Mouse (Mus musculus): ENCODE data around the gene Rnf41. TPM values are rescaled to one million over a fixed set of nuclear protein-coding genes. Genes with fewer than 3 reads are reported as not detected.

Gene Rnf41
- polyA plus RNA-seq, 1 experiment = 0.48 TPM

DNA sequence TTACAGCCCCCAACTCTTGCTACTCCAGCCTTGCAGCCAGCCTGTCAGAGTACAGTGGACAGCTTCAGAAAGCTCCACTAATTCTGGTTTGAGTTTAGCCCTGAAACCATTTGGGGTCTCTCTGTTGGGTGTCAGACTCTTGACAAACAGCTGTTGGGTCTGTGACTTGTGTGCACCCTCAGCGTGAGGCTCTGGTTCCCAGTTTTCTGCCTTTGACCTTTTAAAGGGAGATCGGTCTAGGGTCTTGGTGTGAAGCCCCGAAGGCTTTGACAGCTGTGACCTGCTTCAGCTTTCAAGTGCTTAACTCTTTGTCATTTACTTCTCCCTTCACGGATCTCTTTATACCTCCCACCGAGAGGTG, 48.8 kb downstream of the Rnf41 start:
- peak overlapping the region; percentile 89 for H3K4me3 ChIP-seq (replicated peaks)
- no peaks in the 10 kb centered on the region for H3K27me3 ChIP-seq (ENCODE audit: control insufficient read depth)
- peaks cover 51% of the 10 kb centered on the region for H3K36me3 ChIP-seq (ENCODE audit: control insufficient read depth)
- TF ChIP-seq GATA1 (IDR thresholded peaks at IDR 0.05; ENCODE audit: low read length) (no peak), TAL1 (IDR thresholded peaks at IDR 0.05; ENCODE audit: low read length) (no peak)
- H3K9me3 ChIP-seq (ENCODE audit: control insufficient read depth, low read length) = no peaks in the 10 kb centered on the region
- H3K4me1 ChIP-seq (ENCODE audit: control insufficient read depth) = peaks cover 42% of the 10 kb centered on the region

DNA sequence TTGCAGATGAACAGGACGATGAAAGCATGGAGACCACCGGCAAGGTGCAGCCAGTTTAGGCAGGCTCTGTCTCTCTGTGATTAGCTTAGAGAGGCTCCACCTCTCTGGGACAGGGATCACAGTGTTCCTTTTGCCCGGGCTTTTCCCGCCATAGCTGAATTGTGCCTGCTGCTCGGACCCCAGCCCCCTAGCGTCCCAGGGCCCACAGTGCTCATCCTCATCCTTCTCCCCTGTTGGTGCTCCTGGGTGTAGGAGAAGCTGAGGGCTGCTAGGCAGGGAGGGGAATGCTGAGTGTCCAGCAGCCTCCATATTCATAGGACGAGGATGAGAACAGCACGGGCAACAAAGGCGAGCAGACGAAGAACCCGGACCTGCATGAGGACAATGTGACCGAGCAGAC, 62.9 kb downstream of the Rnf41 start:
- Histone ChIP-seq H3K4me3 (replicated peaks) (no peak overlapping the region), H3K36me3 (ENCODE audit: control insufficient read depth) (peaks cover 97% of the 10 kb centered on the region), H3K9me3 (ENCODE audit: control insufficient read depth, low read length) (no peaks in the 10 kb centered on the region), H3K4me1 (ENCODE audit: control insufficient read depth) (peaks cover 4% of the 10 kb centered on the region), H3K27me3 (ENCODE audit: control insufficient read depth) (no peaks in the 10 kb centered on the region)
- TF ChIP-seq GATA1 (IDR thresholded peaks at IDR 0.05; ENCODE audit: low read length) = no peak

DNA sequence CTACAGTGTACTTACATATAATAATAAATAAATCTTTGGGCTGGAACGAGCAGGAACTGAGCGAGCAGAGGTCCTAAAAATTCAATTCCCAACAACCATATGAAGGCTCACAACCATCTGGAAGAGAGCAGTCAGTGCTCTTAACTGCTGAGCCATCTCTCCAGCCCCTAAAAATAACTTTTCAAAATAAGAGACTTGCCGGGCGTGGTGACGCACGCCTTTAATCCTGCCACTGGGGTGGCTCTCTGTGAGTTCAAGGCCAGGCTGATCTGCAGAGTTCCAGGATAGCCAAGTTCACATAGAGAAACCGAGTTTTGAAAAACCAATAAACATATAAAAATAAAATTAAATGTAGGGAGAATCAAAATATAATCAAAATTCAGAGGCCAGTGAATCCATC, 74.9 kb downstream of the Rnf41 start:
- peaks cover 8% of the 10 kb centered on the region for H3K4me1 ChIP-seq (ENCODE audit: control insufficient read depth)
- peaks cover 95% of the 10 kb centered on the region for H3K36me3 ChIP-seq (ENCODE audit: control insufficient read depth)
- no peaks in the 10 kb centered on the region for H3K27me3 ChIP-seq (ENCODE audit: control insufficient read depth)
- no peaks in the 10 kb centered on the region for H3K9me3 ChIP-seq (ENCODE audit: control insufficient read depth, low read length)
- no peak for TF ChIP-seq TAL1 (IDR thresholded peaks at IDR 0.05; ENCODE audit: low read length)
- TF ChIP-seq GATA1 (IDR thresholded peaks at IDR 0.05; ENCODE audit: low read length) = no peak
- no peak overlapping the region for H3K4me3 ChIP-seq (replicated peaks)

DNA sequence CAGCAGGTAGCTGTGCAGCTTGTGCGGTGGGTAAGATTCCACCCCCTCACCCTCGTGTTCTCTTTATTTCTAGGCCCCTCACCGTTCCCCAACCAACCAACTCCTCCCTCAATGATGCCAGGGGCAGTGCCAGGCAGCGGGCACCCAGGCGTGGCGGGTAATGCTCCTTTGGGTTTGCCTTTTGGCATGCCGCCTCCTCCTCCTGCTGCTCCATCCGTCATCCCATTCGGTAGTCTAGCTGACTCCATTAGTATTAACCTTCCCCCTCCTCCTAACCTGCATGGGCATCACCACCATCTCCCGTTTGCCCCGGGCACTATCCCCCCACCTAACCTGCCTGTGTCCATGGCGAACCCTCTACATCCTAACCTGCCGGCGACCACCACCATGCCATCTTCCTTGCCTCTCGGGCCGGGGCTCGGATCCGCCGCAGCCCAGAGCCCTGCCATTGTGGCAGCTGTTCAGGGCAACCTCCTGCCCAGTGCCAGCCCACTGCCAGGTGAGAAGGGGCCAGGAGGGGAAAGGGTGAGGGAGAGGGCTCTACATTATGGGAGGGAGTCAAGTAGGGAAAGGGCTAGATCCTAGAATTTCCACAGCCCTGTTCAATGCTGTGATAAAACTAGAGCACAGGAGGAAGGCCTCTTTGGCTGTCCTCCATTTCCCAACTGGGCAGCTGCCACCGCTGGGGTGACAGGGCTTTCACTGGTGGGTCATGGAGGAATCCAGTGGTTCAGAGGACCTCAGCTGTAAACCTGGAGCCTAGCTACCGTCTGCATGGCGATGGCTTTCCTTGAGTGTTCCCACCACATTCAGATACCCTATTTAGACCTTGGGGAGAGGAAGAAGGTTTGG, 76.6 kb downstream of the Rnf41 start:
- peaks cover 91% of the 10 kb centered on the region for H3K36me3 ChIP-seq (ENCODE audit: control insufficient read depth)
- TF ChIP-seq TAL1 (IDR thresholded peaks at IDR 0.05; ENCODE audit: low read length) (no peak), GATA1 (IDR thresholded peaks at IDR 0.05; ENCODE audit: low read length) (no peak)
- peaks cover 25% of the 10 kb centered on the region for H3K4me1 ChIP-seq (ENCODE audit: control insufficient read depth)
- H3K27me3 ChIP-seq (ENCODE audit: control insufficient read depth) = no peaks in the 10 kb centered on the region
- H3K9me3 ChIP-seq (ENCODE audit: control insufficient read depth, low read length) = no peaks in the 10 kb centered on the region
- no peak overlapping the region for H3K4me3 ChIP-seq (replicated peaks)

DNA sequence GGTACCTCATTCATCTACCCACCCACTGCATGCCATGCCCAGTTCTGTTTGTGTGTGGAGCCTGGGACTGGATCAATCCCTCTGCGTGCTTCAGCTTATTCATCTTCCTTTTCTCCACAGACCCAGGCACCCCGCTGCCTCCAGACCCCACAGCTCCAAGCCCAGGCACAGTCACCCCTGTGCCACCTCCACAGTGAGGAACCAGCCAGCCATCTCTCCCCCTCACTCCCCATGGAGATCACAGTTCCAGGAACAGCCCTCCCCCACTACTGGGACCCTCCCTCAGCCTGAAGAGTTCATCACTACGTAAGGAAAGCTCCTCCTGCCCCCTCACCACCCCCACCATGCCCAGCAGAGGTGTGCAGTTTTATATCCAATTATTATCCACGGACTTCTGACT, 77.3 kb downstream of the Rnf41 start:
- H3K36me3 ChIP-seq (ENCODE audit: control insufficient read depth) = peaks cover 85% of the 10 kb centered on the region
- H3K4me3 ChIP-seq (replicated peaks) = no peak overlapping the region
- H3K4me1 ChIP-seq (ENCODE audit: control insufficient read depth) = peaks cover 26% of the 10 kb centered on the region
- no peaks in the 10 kb centered on the region for H3K9me3 ChIP-seq (ENCODE audit: control insufficient read depth, low read length)
- H3K27me3 ChIP-seq (ENCODE audit: control insufficient read depth) = no peaks in the 10 kb centered on the region
- TF ChIP-seq GATA1 (IDR thresholded peaks at IDR 0.05; ENCODE audit: low read length) = no peak
- TF ChIP-seq TAL1 (IDR thresholded peaks at IDR 0.05; ENCODE audit: low read length) = no peak

DNA sequence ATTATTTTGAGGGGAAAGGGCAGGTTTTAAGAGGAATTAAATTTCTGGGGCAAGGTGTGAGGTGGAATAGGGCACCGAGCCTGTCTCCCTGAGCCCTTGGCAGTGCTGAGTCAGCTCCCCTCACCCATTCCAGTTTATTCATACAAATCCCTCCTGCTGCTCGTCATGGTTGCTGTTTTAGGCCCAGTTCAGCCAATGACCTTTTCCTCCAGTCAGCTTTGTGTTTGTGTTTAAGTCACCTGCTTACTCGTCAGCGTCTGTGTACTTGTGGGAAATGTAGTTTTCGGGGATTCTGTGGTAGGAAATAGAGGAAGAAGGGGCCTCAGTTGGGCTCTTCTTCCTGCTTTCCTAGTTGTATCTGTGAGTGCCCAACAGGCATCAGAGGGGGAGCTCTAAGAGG, 77.9 kb downstream of the Rnf41 start:
- Histone ChIP-seq H3K4me3 (replicated peaks) (no peak overlapping the region), H3K4me1 (ENCODE audit: control insufficient read depth) (peaks cover 28% of the 10 kb centered on the region), H3K27me3 (ENCODE audit: control insufficient read depth) (no peaks in the 10 kb centered on the region), H3K36me3 (ENCODE audit: control insufficient read depth) (peaks cover 79% of the 10 kb centered on the region), H3K9me3 (ENCODE audit: control insufficient read depth, low read length) (no peaks in the 10 kb centered on the region)
- TF ChIP-seq TAL1 (IDR thresholded peaks at IDR 0.05; ENCODE audit: low read length) = no peak
- no peak for TF ChIP-seq GATA1 (IDR thresholded peaks at IDR 0.05; ENCODE audit: low read length)

DNA sequence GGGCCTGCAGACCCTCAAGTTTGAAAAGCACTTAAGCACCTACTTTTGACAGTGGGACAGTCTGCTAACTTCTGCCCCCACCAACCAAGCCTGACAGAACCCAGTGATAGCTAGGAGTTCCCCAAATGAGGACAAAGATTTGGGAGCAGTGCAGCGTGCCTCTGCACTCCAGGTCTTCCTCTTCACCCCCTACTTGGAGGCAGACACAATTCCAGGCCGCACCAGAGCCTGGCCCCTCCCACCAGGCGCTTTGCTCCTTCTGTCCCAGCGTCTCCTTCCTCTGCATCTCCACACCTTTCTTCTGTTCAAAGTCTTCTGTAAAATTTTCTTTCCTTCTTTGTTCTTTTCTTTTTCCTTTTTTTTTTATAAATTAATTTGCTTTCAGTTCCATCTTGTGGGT, 78.3 kb downstream of the Rnf41 start:
- Histone ChIP-seq H3K27me3 (ENCODE audit: control insufficient read depth) (no peaks in the 10 kb centered on the region), H3K9me3 (ENCODE audit: control insufficient read depth, low read length) (no peaks in the 10 kb centered on the region), H3K4me1 (ENCODE audit: control insufficient read depth) (peaks cover 32% of the 10 kb centered on the region), H3K36me3 (ENCODE audit: control insufficient read depth) (peaks cover 76% of the 10 kb centered on the region), H3K4me3 (replicated peaks) (no peak overlapping the region)
- TF ChIP-seq TAL1 (IDR thresholded peaks at IDR 0.05; ENCODE audit: low read length) (no peak), GATA1 (IDR thresholded peaks at IDR 0.05; ENCODE audit: low read length) (no peak)

DNA sequence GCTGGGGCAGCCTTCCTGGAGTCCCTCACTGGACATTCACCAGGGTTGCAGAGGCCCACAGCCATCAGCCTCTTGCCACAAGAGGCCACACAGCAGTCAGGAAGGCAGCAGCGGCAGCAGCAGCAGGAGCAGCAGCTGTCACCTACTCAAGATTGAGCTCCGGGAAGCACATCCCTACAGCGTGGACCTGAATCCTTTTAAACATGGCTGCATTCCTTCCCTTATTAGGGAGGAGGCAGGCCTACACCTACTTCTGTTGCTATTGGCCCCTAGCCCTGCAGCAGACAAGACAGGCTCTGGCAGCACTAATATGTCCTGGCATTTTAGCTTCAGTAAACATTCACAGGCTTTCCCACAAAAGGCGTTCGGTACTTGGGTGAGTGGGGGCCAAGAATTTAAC, 78.8 kb downstream of the Rnf41 start:
- Histone ChIP-seq H3K4me3 (replicated peaks) (no peak overlapping the region), H3K4me1 (ENCODE audit: control insufficient read depth) (peaks cover 37% of the 10 kb centered on the region), H3K27me3 (ENCODE audit: control insufficient read depth) (no peaks in the 10 kb centered on the region), H3K9me3 (ENCODE audit: control insufficient read depth, low read length) (no peaks in the 10 kb centered on the region), H3K36me3 (ENCODE audit: control insufficient read depth) (peaks cover 73% of the 10 kb centered on the region)
- no peak for TF ChIP-seq GATA1 (IDR thresholded peaks at IDR 0.05; ENCODE audit: low read length)
- no peak for TF ChIP-seq TAL1 (IDR thresholded peaks at IDR 0.05; ENCODE audit: low read length)

DNA sequence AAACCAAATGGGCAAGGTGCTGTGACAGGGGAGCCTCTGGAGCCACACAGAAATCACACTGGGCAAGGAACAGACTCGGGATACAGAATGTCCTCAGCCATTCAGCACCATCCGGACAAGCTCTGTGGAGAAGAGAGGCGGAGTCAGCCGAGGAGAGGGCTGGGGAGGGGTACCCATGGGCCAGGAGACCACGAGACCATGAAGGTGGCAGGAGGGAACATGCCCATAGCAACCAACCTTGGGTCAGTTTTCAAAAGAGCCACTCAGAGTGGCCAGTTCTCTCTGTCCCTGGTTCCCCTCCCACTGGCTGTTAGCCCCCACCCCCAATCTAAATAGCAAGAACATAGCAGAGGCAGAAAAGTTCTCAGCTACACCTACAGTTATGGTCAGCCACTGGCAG, 79.5 kb downstream of the Rnf41 start:
- H3K36me3 ChIP-seq (ENCODE audit: control insufficient read depth) = peaks cover 67% of the 10 kb centered on the region
- no peaks in the 10 kb centered on the region for H3K9me3 ChIP-seq (ENCODE audit: control insufficient read depth, low read length)
- H3K27me3 ChIP-seq (ENCODE audit: control insufficient read depth) = no peaks in the 10 kb centered on the region
- TF ChIP-seq TAL1 (IDR thresholded peaks at IDR 0.05; ENCODE audit: low read length) = no peak
- no peak for TF ChIP-seq GATA1 (IDR thresholded peaks at IDR 0.05; ENCODE audit: low read length)
- H3K4me3 ChIP-seq (replicated peaks) = no peak overlapping the region
- peaks cover 40% of the 10 kb centered on the region for H3K4me1 ChIP-seq (ENCODE audit: control insufficient read depth)

Other genes starting within 250 kb of the Rnf41 start
- gene Rbms2, start 231.4 kb upstream of the Rnf41 start, polyA plus RNA-seq (2012) = 0.72 and 0.93 TPM in 2 replicates
- not detected in 2 replicates for gene Gls2, start 217.2 kb upstream of the Rnf41 start, polyA plus RNA-seq (2012)
- gene Spryd4, start 199.8 kb upstream of the Rnf41 start, polyA plus RNA-seq (2012) = 0.10 and 0.18 TPM in 2 replicates
- 0.03 TPM in 1 of 2 replicates, not detected in the other for gene Mip, start 185.8 kb upstream of the Rnf41 start, polyA plus RNA-seq (2012)
- 2.7 and 3.0 TPM in 2 replicates for gene Timeless, start 179.6 kb upstream of the Rnf41 start, polyA plus RNA-seq (2012)
- gene Apon, start 157.6 kb upstream of the Rnf41 start, polyA plus RNA-seq (2012) = 0.02 and 0.04 TPM in 2 replicates
- gene Apof, start 143.0 kb upstream of the Rnf41 start, polyA plus RNA-seq (2012) = not detected in 2 replicates
- gene Stat2, start 141.1 kb upstream of the Rnf41 start, polyA plus RNA-seq (2012) = 0.16 and 0.23 TPM in 2 replicates
- not detected in 2 replicates for gene Il23a, start 112.9 kb upstream of the Rnf41 start, polyA plus RNA-seq (2012)
- gene Pan2, start 108.3 kb upstream of the Rnf41 start, polyA plus RNA-seq (2012) = 0.31 and 0.44 TPM in 2 replicates
- 2.3 and 3.2 TPM in 2 replicates for gene Cnpy2, start 89.2 kb upstream of the Rnf41 start, polyA plus RNA-seq (2012)
- gene Cs, start 73.9 kb upstream of the Rnf41 start, polyA plus RNA-seq (2012) = 2.2 and 3.1 TPM in 2 replicates
- gene Coq10a, start 42.7 kb upstream of the Rnf41 start, polyA plus RNA-seq (2012) = 0.49 and 0.53 TPM in 2 replicates
- 1.4 and 1.9 TPM in 2 replicates for gene Ankrd52, start 34.5 kb upstream of the Rnf41 start, polyA plus RNA-seq (2012)
- gene Slc39a5, start 10.4 kb upstream of the Rnf41 start, polyA plus RNA-seq (2012) = 0.15 and 0.16 TPM in 2 replicates
- 32.3 and 34.1 TPM in 2 replicates for gene Nabp2, start 165 bp upstream of the Rnf41 start, polyA plus RNA-seq (2012)
- gene Smarcc2, start 47.6 kb downstream of the Rnf41 start, polyA plus RNA-seq (2012) = 19.2 and 19.5 TPM in 2 replicates
- 36.6 and 41.6 TPM in 2 replicates for gene Myl6, start 82.5 kb downstream of the Rnf41 start, polyA plus RNA-seq (2012)
- gene Myl6b, start 87.0 kb downstream of the Rnf41 start, polyA plus RNA-seq (2012) = 0.63 and 0.76 TPM in 2 replicates
- 2.7 and 2.9 TPM in 2 replicates for gene Esyt1, start 114.2 kb downstream of the Rnf41 start, polyA plus RNA-seq (2012)
- 1.6 and 1.9 TPM in 2 replicates for gene Zc3h10, start 136.1 kb downstream of the Rnf41 start, polyA plus RNA-seq (2012)
- 2,301 and 2,563 TPM in 2 replicates for gene Rpl41, start 137.6 kb downstream of the Rnf41 start, polyA plus RNA-seq (2012)
- 39.3 and 42.3 TPM in 2 replicates for gene Pa2g4, start 154.3 kb downstream of the Rnf41 start, polyA plus RNA-seq (2012)
- gene Erbb3, start 178.0 kb downstream of the Rnf41 start, polyA plus RNA-seq (2012) = 0.01 TPM in 1 of 2 replicates, not detected in the other
- 514 and 972 TPM in 2 replicates for gene Rps26, start 215.1 kb downstream of the Rnf41 start, polyA plus RNA-seq (2012)
- gene Ikzf4, start 234.3 kb downstream of the Rnf41 start, polyA plus RNA-seq (2012) = 0.01 TPM in 1 of 2 replicates, not detected in the other